Mouse (Mus musculus) central nervous system, embryonic 18 days (tissue): ENCODE measurements around the gene Gata5. TPM values are rescaled to one million over a fixed set of nuclear protein-coding genes. Genes with fewer than 3 reads are reported as not detected.

Experiments used
- polyA plus RNA-seq: library from polyadenylated mRNA; depleted of rRNA; stranded (reverse); fragments of >200 nt; gene quantifications from 2 replicates; pipeline ENCODE4 v1.2.3, GENCODE M21; 2012; rRNA removed

Gene Gata5
- polyA plus RNA-seq = not detected in 2 replicates

DNA sequence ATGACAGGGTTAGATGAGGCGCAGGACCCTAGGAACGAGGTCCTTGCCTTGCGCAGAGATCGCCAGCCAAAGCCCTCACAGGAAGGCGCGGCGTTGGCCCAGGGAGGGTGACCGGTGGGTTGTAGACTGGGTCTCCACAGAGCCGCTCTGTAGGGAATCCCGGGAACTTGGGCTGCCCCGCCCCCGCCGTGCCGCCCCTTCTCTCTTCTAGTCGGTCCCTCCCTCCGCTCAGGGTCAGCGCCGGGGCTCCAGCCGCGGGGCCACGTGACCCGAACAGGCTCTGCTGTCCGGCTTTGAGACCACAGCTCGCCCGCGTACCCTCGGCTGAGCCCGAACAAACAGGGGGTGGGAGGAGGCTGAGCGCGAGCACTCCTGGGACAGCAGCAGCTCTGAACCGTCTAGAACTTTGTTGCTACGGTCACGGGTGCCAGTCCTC, at the start of gene Gata5:
Gata5 (minus strand) TSS at position 149 of the 436 bp plus-strand sequence.

DNA sequence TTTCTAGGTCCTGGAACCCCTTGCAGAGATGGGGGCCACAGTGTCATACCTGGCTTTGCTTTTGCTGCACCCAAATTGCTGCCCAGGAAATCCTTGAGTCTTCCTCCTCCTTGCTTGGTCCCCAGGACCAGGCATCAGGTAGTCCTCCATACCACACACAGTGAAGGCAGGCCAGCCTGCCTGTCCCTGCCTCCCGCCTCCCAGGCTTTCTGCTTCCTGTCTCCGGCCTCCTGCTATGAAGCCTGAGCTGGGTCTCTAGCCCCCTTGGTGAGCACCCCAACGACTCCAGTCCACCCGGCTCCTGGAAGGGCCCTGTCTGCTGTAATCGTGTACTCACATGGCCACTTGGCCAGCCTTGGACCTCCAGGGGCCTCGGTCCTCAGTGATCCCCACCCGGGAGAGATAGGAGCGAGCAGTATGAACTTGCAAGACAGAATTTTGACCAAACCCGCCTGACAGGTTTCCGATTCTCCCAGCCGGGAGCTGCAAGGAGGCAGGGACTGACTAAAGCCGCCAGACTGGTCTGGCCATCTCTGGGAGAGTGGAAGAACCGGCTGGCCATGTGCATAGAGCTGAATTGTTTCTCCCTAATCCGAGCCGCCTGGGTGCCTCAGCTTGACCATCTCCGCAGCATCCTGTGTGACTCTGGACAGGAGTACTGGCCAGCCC, 44.9 kb downstream of the Gata5 start, which contains the start of gene Rbbp8nl:
Rbbp8nl (minus strand) TSS at position 440 of the 669 bp plus-strand sequence.

Other genes starting within 250 kb of the Gata5 start
- gene Hrh3, start 230.2 kb downstream of the Gata5 start, polyA plus RNA-seq = 7.8 and 9.2 TPM in 2 replicates
- gene Osbpl2, start 215.4 kb downstream of the Gata5 start, polyA plus RNA-seq = 48.9 and 49.4 TPM in 2 replicates
- gene Adrm1, start 163.2 kb downstream of the Gata5 start, polyA plus RNA-seq = 85.9 and 102 TPM in 2 replicates
- gene Lama5, start 108.8 kb downstream of the Gata5 start, polyA plus RNA-seq = 6.8 and 7.1 TPM in 2 replicates
- gene Rps21, start 77.3 kb downstream of the Gata5 start, polyA plus RNA-seq = 2,485 and 2,694 TPM in 2 replicates
- gene Cables2, start 61.2 kb downstream of the Gata5 start, polyA plus RNA-seq = 57.8 and 58.0 TPM in 2 replicates
- gene Rbbp8nl, start 44.8 kb downstream of the Gata5 start, polyA plus RNA-seq = 0.03 TPM in 1 of 2 replicates, not detected in the other
- gene Slco4a1, start 121.5 kb upstream of the Gata5 start, polyA plus RNA-seq = 3.5 and 3.8 TPM in 2 replicates
- gene Ntsr1, start 165.3 kb upstream of the Gata5 start, polyA plus RNA-seq = 12.6 and 16.3 TPM in 2 replicates
- gene Mrgbp, start 246.6 kb upstream of the Gata5 start, polyA plus RNA-seq = 52.4 and 56.0 TPM in 2 replicates